Mouse (Mus musculus): ENCODE data around the gene Csrnp3. TPM values are rescaled to one million over a fixed set of nuclear protein-coding genes. Genes with fewer than 3 reads are reported as not detected.

Gene Csrnp3
- total RNA-seq, 2 experiments from 2014 or later: 0.52 to 1.9 TPM

DNA sequence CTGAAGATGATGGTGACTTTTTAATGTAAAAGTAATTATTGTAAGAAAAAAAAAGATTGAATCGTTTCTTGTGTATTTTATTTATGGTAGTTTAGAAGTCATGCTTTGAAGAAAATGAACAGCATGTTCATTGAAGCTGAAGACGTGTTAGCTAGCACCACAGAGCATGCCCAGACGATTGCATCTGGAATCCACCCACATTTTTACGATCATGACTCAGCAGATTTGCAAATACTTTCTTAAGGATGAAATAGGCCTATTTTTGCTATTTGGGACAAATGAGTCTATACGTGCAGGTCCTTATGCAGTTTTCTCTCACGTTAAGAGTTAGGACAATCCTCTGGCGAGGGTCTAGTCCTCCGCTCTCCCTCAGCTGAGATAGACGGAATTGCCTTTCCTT is 177.9 kb downstream of the Csrnp3 start:
- no peak for DNase-seq

DNA sequence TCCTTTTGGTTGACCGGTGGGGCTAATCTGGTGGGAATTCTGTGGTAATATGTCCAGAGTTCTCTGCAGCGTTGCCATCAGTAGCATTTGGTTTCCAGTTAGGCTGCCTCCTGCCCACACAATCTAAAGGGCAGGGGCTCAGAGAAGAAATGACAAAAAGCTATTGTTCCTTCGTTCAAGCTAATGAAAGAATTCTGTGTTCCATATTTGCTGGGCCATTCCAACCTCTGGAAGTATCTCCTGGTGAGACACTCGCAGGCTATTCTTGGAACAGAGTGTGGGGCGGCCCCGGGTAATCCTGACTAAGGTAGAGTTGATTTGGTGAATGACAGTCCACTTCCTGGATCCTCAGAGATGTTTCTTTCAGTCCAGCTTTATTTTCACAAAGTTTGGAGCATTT is 179.3 kb downstream of the Csrnp3 start:
- no peak for DNase-seq

DNA sequence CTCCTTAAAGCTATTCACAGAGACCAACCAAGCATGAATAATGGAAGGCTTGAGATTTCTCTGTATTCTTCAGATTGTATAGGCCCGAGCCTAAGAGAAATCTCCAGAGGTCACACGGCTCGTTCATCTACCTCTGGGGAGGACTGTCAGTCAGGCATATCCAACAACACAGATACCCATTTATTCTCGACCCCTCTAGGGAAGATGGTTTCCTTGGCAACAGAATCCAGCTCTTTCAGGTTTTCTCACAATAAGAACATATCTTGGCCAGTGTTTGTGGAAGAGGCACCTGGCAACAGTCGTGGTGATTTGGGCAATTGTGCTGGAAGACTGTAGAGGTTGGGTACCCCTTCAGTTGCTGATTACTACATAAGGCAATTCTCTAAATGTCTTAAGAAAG is 183.2 kb downstream of the Csrnp3 start:
- no peak for DNase-seq

DNA sequence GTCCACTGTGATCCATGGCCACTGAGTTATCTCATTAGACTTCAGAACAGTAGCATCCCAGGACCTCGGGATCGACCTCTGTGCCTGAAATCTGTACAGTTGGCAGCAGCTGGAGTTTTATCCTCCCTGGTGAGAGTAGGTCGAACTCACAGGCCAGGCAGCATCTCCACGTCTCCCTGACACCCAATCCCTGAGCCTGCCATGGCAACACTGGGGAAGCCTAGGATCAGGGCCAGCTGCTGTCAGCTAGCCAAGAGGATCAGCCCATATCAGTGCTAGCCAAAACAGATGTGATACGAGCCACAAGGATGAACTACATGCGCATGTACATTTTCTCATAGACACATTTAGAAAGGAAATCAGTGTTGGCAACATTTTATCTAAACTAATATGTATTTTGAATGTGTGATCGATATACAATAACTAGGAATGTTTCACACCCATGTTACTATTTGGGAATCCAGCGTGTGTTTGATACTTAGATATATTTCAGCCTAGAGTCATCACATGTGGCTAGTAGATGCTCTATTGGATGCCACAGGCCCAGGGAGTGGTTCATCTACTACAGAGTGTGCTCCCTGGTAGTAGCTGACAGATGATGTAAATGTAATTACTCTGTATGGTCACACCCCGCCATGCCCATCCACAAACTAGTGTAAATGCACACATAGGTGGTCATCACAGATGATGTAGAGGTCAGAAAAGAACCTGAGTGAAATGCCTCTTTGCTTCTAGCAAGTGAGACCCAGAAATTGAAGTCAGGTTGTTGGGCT is 189.5 kb downstream of the Csrnp3 start:
- DNase-seq: peak; percentile 57

DNA sequence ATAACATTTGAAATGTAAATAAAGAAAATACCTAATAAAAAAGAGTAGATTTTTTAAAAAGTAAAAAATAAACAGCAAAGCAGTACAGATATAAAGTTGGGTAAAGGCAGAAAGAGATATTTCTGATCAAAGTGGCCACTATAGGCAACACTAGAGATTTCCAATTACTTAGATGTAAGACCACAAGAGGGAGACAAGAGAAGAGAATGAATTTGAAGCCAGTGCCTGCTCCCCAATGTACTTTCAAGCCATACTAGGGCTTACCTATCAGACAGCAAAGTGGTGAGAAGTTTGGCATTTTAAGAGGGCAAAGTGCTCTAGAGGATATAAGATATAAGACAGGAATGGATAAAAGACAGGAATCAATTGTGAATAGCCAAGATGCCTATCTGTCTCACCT is 195.0 kb downstream of the Csrnp3 start:
- DNase-seq: no peak

DNA sequence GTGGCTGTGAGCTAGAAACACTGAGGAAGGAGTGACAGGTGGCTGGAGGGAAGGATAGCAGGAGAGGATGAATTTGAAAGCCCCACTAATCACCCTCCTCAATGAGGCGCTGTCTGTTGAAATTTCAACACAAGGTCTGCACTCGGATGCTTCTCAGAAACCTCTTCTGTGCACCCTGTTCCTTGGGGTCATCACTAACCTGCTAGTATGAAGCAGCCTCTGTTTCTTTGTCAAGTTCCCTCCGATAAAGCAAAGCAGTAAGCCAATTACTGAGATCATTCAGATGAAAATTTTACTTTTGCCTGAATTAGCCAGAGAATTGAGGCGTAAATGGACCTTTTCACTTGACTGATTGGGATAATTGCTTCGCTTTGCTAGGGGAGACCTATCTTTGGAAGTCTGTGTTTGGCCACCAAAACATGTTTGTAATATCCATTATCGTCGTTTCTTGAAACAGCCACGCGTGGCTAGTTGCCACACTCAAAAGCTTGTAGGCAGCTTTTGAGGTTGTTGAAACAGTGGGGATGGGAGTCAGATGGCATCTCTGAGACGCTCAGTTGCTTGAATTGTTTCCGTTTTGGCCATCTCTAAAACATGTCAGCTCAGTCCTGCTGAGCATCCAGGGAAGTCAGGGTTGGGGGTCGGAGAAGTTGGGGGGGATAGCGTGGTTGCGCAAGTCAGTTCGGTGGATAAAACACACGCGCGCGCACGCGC is 195.8 kb downstream of the Csrnp3 start:
- no peak for DNase-seq

DNA sequence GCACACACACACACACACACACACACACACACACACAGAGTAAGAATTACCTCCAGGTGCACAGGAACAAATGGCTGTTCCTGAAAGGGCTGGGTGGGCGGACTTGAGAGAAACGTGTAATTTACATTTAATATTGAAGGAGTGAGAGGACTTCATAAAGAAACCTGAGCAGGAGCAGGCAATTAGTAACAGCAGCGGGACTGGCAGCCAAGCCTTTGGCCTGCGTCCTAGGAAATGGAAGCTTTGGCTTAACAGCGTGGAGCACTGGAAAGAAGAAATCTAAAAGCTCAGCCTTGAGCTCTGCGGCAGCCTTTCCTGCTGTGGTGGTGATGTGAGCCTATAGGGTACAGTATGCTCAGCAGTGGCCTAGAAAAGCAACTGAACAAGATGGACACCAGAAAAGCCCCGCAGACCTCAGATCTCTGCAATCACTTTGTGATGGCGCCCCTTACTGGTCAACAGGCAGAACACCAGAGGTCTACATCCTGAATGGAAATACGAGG is 196.4 kb downstream of the Csrnp3 start:
- peak; percentile 13 for DNase-seq

DNA sequence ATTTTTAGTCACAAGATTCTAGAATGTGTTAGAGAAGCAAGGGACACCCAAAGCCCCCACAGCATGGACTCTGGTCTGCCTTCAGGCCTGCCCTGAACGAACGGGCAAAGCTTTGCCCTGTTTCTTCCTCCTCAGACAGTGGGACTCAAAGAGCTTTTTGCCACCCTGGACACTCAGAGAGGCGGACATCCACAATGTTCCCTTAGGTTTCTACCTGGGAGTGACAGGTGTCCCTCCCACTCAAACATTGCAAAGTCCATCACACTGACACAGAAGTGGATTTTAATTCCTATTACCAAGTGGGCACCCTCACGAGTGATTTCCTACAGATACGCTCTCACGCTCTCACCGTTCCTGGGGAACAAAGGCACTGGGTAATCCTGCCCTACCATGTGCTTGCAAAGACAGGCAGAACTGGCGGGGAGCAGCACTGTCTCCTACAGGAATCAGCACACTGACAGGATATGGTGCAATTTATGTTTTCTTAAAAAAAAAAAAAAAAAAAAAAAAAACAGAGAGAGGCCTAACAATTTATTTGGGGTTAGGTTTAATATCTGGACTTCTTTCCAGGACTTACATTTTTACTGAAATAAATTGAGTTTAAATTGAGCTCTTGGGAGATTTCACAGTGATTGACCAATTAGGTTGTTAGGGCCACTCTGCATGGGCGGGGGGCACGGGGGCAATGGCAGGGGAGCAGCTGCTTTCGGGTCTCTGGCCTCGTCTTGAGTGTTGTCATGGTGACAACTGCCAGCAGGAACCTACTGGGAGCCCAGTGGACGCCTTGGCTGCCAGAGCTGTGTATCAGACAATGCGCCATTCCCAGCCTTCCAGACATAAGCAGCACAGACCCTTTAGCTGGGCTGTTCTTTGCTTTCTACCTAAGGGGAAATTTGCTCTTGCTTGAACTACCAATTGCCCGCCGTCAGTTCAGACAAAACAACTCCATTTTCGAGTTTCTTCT is 198.2 kb downstream of the Csrnp3 start:
- DNase-seq: no peak

DNA sequence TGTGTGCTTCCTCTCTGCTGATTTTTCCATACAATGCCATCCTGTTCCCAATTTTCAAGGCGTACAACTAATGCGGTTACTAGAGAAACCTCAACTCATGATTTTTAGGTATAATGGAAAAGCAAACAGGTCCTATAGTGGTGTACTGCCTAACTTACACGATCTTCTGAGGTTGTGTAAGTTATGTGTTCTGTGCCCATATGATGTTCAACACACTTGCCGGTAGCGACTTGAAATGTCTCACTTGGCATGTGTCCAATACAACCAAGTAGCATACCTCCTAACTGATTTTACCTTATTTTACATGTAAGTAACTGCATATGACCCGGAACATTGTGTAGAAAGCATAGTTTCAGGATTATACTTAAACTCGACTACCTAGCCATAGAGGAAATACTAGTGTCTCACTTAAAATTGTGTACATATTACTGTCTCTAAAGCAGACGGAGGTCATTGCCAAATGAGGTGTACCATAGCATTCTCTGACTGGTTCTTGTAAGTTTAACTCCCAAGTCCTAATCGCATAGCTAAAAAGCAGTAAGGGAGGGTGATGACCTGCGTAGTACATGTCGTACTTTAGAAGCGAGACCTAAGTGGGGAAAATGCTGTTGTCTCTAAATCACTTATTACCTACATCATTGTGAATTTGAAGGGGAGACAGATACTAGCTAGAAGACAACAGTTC is 199.0 kb downstream of the Csrnp3 start:
- no peak for DNase-seq

DNA sequence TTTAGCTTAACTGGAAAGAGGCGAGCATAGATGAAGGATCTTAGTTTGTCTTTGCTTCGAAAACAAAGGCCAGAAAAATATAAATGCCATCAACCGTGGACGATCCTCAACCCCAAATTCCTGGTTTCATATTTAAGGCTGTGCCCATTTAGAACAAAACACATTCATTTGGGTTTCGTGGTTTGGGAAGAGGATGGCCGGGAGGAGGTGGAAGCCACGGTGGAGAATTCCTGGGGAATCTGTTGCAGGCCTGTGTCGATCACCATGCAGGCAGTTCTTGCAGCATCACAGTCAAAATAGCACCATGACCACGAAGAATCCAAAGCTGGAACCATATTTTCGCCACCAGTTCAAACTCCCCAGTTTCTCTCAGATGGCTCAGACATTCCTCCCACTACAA is 217.7 kb downstream of the Csrnp3 start:
- no peak for DNase-seq

DNA sequence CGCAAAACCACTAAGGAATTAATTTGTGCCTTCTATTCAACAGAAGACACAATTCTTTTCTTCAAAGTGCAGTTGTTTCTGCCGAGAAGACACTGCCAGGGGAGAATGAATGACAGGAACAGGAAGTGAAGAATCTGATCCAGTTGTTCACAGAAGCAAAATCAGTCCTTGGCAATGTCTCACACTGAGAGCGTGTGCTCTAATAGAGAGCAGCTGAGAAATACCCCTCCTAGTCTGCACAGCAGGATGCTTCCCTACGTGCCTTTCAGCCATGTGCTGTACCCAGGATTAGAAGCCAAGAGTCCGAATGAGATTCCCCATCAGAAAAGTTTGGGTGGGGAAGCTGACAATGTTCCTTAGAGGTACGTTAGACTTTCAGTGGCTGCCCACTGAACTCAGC is 223.9 kb downstream of the Csrnp3 start:
- DNase-seq: no peak

DNA sequence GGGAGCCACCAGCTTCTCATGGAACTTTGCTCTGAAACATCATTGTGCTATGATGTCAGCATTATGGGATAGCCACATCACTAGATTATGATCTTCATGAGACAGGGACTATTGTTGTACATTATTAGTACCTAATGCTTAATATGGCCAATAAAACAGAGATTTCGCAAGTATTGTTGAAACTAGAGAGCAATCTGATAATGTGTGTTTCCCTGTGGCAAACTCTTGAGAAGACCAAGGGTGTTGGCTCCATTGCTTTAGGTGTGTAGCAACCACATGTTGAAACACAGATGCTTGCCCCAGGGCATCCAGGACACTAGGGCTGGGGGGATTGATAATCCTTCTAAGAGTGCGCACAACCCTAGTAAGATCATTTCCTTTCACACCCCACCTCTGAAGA is 235.2 kb downstream of the Csrnp3 start:
- no peak for DNase-seq

Other genes with a start within 250 kb of the Csrnp3 start
- gene Scn2a, start 225.0 kb upstream of the Csrnp3 start, total RNA-seq (2021): 1 to 10 TPM; 1.2 to 1.8 TPM

Data from gastrocnemius, postnatal 10 days (tissue).